Mouse (Mus musculus): ENCODE measurements around the gene B9d2. TPM values are rescaled to one million over a fixed set of nuclear protein-coding genes. Genes with fewer than 3 reads are reported as not detected.

B9d2 gene
- polyA plus RNA-seq, 1 experiment from 2014 or later = 16.0 TPM

GRCm38 (mm10) chr7:25655601-25656428 is 24.8 kb upstream of the B9d2 start:
- peak; percentile 67 for ATAC-seq
- DNase-seq = peak; percentile 75
- TF ChIP-seq EP300 (IDR thresholded peaks at IDR 0.05; ENCODE audit: low read depth) = no peak; the same call in 1 of the 2 replicates
- TF ChIP-seq CTCF (IDR thresholded peaks at IDR 0.05; ENCODE audit: low read depth) = no peak
- Histone ChIP-seq H3K27ac (ENCODE audit: low read depth) (peak overlapping the region; percentile 85), H3K27me3 (ENCODE audit: insufficient read depth, low read length) (no peaks in the 10 kb centered on the region), H3K4me1 (ENCODE audit: insufficient read depth) (peaks cover 31% of the 10 kb centered on the region), H3K36me3 (replicated peaks; ENCODE audit: insufficient read depth, low read length) (no peaks in the 10 kb centered on the region), H3K9ac (replicated peaks) (peak overlapping the region; percentile 51), H3K9me3 (ENCODE audit: low read length) (no peaks in the 10 kb centered on the region), H3K4me2 (ENCODE audit: low read depth, low read length) (peak overlapping the region; percentile 96), H3K4me3 (ENCODE audit: low read depth, low read length) (peak overlapping the region; percentile 21; the same call in 1 of the 2 replicates)
- WGBS (ENCODE audit: insufficient replicate concordance) = 59% methylated on average over 11 of the region's 11 CpGs

GRCm38 (mm10) chr7:25657785-25658184 is 22.8 kb upstream of the B9d2 start:
- H3K4me2 ChIP-seq (ENCODE audit: low read depth, low read length) = peak overlapping the region; percentile 96
- peak overlapping the region; percentile 79 for H3K4me3 ChIP-seq (ENCODE audit: low read depth, low read length)
- no peaks in the 10 kb centered on the region for H3K9me3 ChIP-seq (ENCODE audit: low read length)
- H3K27me3 ChIP-seq (ENCODE audit: insufficient read depth, low read length) = no peaks in the 10 kb centered on the region
- no peak for TF ChIP-seq CTCF (IDR thresholded peaks at IDR 0.05; ENCODE audit: low read depth)
- TF ChIP-seq EP300 (IDR thresholded peaks at IDR 0.05; ENCODE audit: low read depth) = no peak
- ATAC-seq (0 out of 2 replicates have a peak, but pooled peaks have one; percentile 11), DNase-seq (peak; percentile 65)
- H3K4me1 ChIP-seq (ENCODE audit: insufficient read depth) = peaks cover 23% of the 10 kb centered on the region
- 27% methylated on average over 10 of the region's 10 CpGs for WGBS (ENCODE audit: insufficient replicate concordance)
- peak overlapping the region; percentile 85 for H3K27ac ChIP-seq (ENCODE audit: low read depth)
- peaks cover 1% of the 10 kb centered on the region; the same call in 1 of the 2 replicates for H3K36me3 ChIP-seq (replicated peaks; ENCODE audit: insufficient read depth, low read length)
- peak overlapping the region; percentile 69 for H3K9ac ChIP-seq (replicated peaks)

- TF ChIP-seq CTCF (IDR thresholded peaks at IDR 0.05; ENCODE audit: low read depth) (no peak), EP300 (IDR thresholded peaks at IDR 0.05; ENCODE audit: low read depth) (peak; percentile 95)
- peak within 1 kb of the TSS; percentile 96 for H3K4me2 ChIP-seq (ENCODE audit: low read depth, low read length)
- H3K9me3 ChIP-seq (ENCODE audit: low read length) = no peaks in the 10 kb centered on the region
- WGBS (ENCODE audit: insufficient replicate concordance) = under 1% methylated on average over 50 of the region's 50 CpGs
- peak; percentile 98 for DNase-seq
- no peaks in the 10 kb centered on the region for H3K27me3 ChIP-seq (ENCODE audit: insufficient read depth, low read length)
- ATAC-seq = peak; percentile 89
- peak within 1 kb of the TSS; percentile 75 for H3K9ac ChIP-seq (replicated peaks)
- H3K4me1 ChIP-seq (ENCODE audit: insufficient read depth) = peaks cover 19% of the 10 kb centered on the region
- H3K27ac ChIP-seq (ENCODE audit: low read depth) = peak within 1 kb of the TSS; percentile 85
- H3K36me3 ChIP-seq (replicated peaks; ENCODE audit: insufficient read depth, low read length) = peaks cover 3% of the 10 kb centered on the region; the same call in 1 of the 2 replicates
- peak within 1 kb of the TSS; percentile 79 for H3K4me3 ChIP-seq (ENCODE audit: low read depth, low read length)
Observed at GRCm38 (mm10) chr7:25658657-25659472, 21.7 kb upstream of the B9d2 start, which contains the start of the genes Bckdha and Exosc5. Gene Bckdha, minus strand, starts transcription at chr7:25658981. Gene Exosc5, plus strand, starts transcription at chr7:25659164.

- no peak overlapping the region for H3K4me2 ChIP-seq (ENCODE audit: low read depth, low read length)
- 87% methylated on average over 8 of the region's 8 CpGs for WGBS (ENCODE audit: insufficient replicate concordance)
- H3K27me3 ChIP-seq (ENCODE audit: insufficient read depth, low read length) = no peaks in the 10 kb centered on the region
- no peaks in the 10 kb centered on the region for H3K9me3 ChIP-seq (ENCODE audit: low read length)
- H3K36me3 ChIP-seq (replicated peaks; ENCODE audit: insufficient read depth, low read length) = peaks cover 40% of the 10 kb centered on the region
- no peak overlapping the region for H3K4me3 ChIP-seq (ENCODE audit: low read depth, low read length)
- TF ChIP-seq CTCF (IDR thresholded peaks at IDR 0.05; ENCODE audit: low read depth) (no peak), EP300 (IDR thresholded peaks at IDR 0.05; ENCODE audit: low read depth) (no peak)
- no peak overlapping the region for H3K27ac ChIP-seq (ENCODE audit: low read depth)
- no peak overlapping the region for H3K9ac ChIP-seq (replicated peaks)
- ATAC-seq = no peak
- no peaks in the 10 kb centered on the region for H3K4me1 ChIP-seq (ENCODE audit: insufficient read depth)
- no peak for DNase-seq
Observed at GRCm38 (mm10) chr7:25666381-25666780, 14.2 kb upstream of the B9d2 start.

- no peak for ATAC-seq
- WGBS (ENCODE audit: insufficient replicate concordance) = 81% methylated on average over 10 of the region's 10 CpGs
- H3K4me2 ChIP-seq (ENCODE audit: low read depth, low read length) = no peak overlapping the region
Observed at GRCm38 (mm10) chr7:25669158-25669557, 11.4 kb upstream of the B9d2 start.

More at GRCm38 (mm10) chr7:25669158-25669557, 11.4 kb upstream of the B9d2 start:
- Histone ChIP-seq H3K36me3 (replicated peaks; ENCODE audit: insufficient read depth, low read length) (peaks cover 35% of the 10 kb centered on the region), H3K9ac (replicated peaks) (no peak overlapping the region), H3K27ac (ENCODE audit: low read depth) (no peak overlapping the region), H3K4me3 (ENCODE audit: low read depth, low read length) (no peak overlapping the region), H3K27me3 (ENCODE audit: insufficient read depth, low read length) (no peaks in the 10 kb centered on the region; the same call in 1 of the 2 replicates), H3K9me3 (ENCODE audit: low read length) (no peaks in the 10 kb centered on the region), H3K4me1 (ENCODE audit: insufficient read depth) (no peaks in the 10 kb centered on the region)
- no peak for DNase-seq
- TF ChIP-seq EP300 (IDR thresholded peaks at IDR 0.05; ENCODE audit: low read depth) = no peak
- TF ChIP-seq CTCF (IDR thresholded peaks at IDR 0.05; ENCODE audit: low read depth) = no peak

Measured in liver, postnatal 0 days (tissue).